Mouse (Mus musculus): ENCODE measurements around the gene Rbm8a. TPM values are rescaled to one million over a fixed set of nuclear protein-coding genes. Genes with fewer than 3 reads are reported as not detected.

Rbm8a gene
- total and polyA plus RNA-seq, 3 experiments: 231 to 363 TPM; not detected in 1

- peaks cover 15 to 35% of the 10 kb centered on the region in 2 experiments for H3K4me1 ChIP-seq (ENCODE audit: control insufficient read depth in 1 of 2, insufficient read depth in 2 of 2, low read length in 2 of 2)
- H3K9ac ChIP-seq (ENCODE audit: control insufficient read depth, low read depth, low read length, poor library complexity, severe bottlenecking): no peak overlapping the region
- no peak overlapping the region for H3K27ac ChIP-seq (ENCODE audit: control insufficient read depth, low read depth, low read length)
- no peak overlapping the region for H3K4me3 ChIP-seq (ENCODE audit: control insufficient read depth in 1 of 2, insufficient read depth in 1 of 2, low read depth in 2 of 2, low read length in 2 of 2)
- no peak for DNase-seq (ENCODE audit: low read depth, low spot score)
- H3K79me2 ChIP-seq (ENCODE audit: control insufficient read depth, insufficient read depth, low read length, poor library complexity): no peaks in the 10 kb centered on the region; the same call in 1 of the 2 replicates
- no peaks in the 10 kb centered on the region for H3K27me3 ChIP-seq (ENCODE audit: control insufficient read depth in 1 of 2, insufficient read depth in 2 of 2, low read length in 2 of 2)
- no peaks in the 10 kb centered on the region for H3K9me3 ChIP-seq (replicated peaks; ENCODE audit: insufficient read depth, low read length)
- H3K36me3 ChIP-seq (ENCODE audit: control insufficient read depth in 1 of 2, insufficient read depth in 2 of 2, low read length in 2 of 2): peaks cover 0 to 33% of the 10 kb centered on the region in 2 experiments; a peak in 2 of 4 replicates
- TF ChIP-seq MXI1 (IDR thresholded peaks at IDR 0.05; ENCODE audit: low read depth, low read length): no peak
- no peak for TF ChIP-seq POLR2AphosphoS2 (IDR thresholded peaks at IDR 0.05; ENCODE audit: low read length)
- no peak for TF ChIP-seq CHD1 (IDR thresholded peaks at IDR 0.05; ENCODE audit: low read depth, low read length)
- no peak for TF ChIP-seq ELF1 (IDR thresholded peaks at IDR 0.05; ENCODE audit: low read depth, low read length)
- no peak for TF ChIP-seq MYC (IDR thresholded peaks at IDR 0.05; ENCODE audit: low read depth, low read length)
- TF ChIP-seq RAD21 (IDR thresholded peaks at IDR 0.05; ENCODE audit: low read depth, low read length): no peak
- TF ChIP-seq ZC3H11A (IDR thresholded peaks at IDR 0.05; ENCODE audit: low read depth, low read length): no peak
These were observed 44.7 kb downstream of the Rbm8a start for GRCm38 (mm10) chr3:96674442-96674841.

GRCm38 (mm10) chr3:96675171-96675570, 45.4 kb downstream of the Rbm8a start:
- DNase-seq (ENCODE audit: low read depth, low spot score): peak; percentile 94
- Histone ChIP-seq H3K27ac (ENCODE audit: control insufficient read depth, low read depth, low read length) (no peak overlapping the region), H3K9ac (ENCODE audit: control insufficient read depth, low read depth, low read length, poor library complexity, severe bottlenecking) (no peak overlapping the region), H3K36me3 (ENCODE audit: control insufficient read depth in 1 of 2, insufficient read depth in 2 of 2, low read length in 2 of 2) (peaks cover 0 to 36% of the 10 kb centered on the region in 2 experiments; a peak in 2 of 4 replicates), H3K4me1 (ENCODE audit: control insufficient read depth in 1 of 2, insufficient read depth in 2 of 2, low read length in 2 of 2) (peaks cover 17 to 38% of the 10 kb centered on the region in 2 experiments), H3K9me3 (replicated peaks; ENCODE audit: insufficient read depth, low read length) (no peaks in the 10 kb centered on the region), H3K79me2 (ENCODE audit: control insufficient read depth, insufficient read depth, low read length, poor library complexity) (no peaks in the 10 kb centered on the region; the same call in 1 of the 2 replicates), H3K27me3 (ENCODE audit: control insufficient read depth in 1 of 2, insufficient read depth in 2 of 2, low read length in 2 of 2) (no peaks in the 10 kb centered on the region), H3K4me3 (ENCODE audit: control insufficient read depth in 1 of 2, insufficient read depth in 1 of 2, low read depth in 2 of 2, low read length in 2 of 2) (no peak overlapping the region)
- TF ChIP-seq HCFC1 (IDR thresholded peaks at IDR 0.05; ENCODE audit: low read depth, low read length) (peak; percentile 41; the same call in 1 of the 2 replicates), CTCF (IDR thresholded peaks at IDR 0.05 in 2 of 3, conservative IDR thresholded peaks at IDR 0.05 in 1 of 3; ENCODE audit: control insufficient read depth in 1 of 3, insufficient read depth in 1 of 3, low read depth in 2 of 3, low read length in 3 of 3, poor library complexity in 1 of 3, severe bottlenecking in 1 of 3) (no peak), MYC (IDR thresholded peaks at IDR 0.05; ENCODE audit: low read depth, low read length) (0 out of 2 replicates have a peak, but pooled peaks have one; percentile 43), EP300 (IDR thresholded peaks at IDR 0.05; ENCODE audit: low read depth in 1 of 2, low read length in 2 of 2) (peak in 1 of 2 experiments; percentile 69; a peak in 2 of 4 replicates), UBTF (IDR thresholded peaks at IDR 0.05; ENCODE audit: borderline replicate concordance, insufficient read depth, low read depth, low read length) (no peak), TBP (IDR thresholded peaks at IDR 0.05; ENCODE audit: low read depth, low read length) (0 out of 2 replicates have a peak, but pooled peaks have one; percentile 53), MAX (IDR thresholded peaks at IDR 0.05; ENCODE audit: low read length) (no peak), E2F4 (IDR thresholded peaks at IDR 0.05; ENCODE audit: borderline replicate concordance, low read depth, low read length) (peak; percentile 38; the same call in 1 of the 2 replicates), POLR2A (IDR thresholded peaks at IDR 0.05; ENCODE audit: control insufficient read depth in 1 of 2, insufficient read depth in 1 of 2, low read depth in 1 of 2, low read length in 2 of 2, poor library complexity in 1 of 2) (no peak), ELF1 (IDR thresholded peaks at IDR 0.05; ENCODE audit: low read depth, low read length) (peak; percentile 76), SIN3A (IDR thresholded peaks at IDR 0.05; ENCODE audit: low read length) (peak; percentile 38; the same call in 1 of the 2 replicates), ZNF384 (IDR thresholded peaks at IDR 0.05; ENCODE audit: low read depth, low read length) (peak; percentile 89)

Measured in MEL (cell line).